Mouse (Mus musculus): ENCODE data around the gene Rpn2. TPM values are rescaled to one million over a fixed set of nuclear protein-coding genes. Genes with fewer than 3 reads are reported as not detected.
A peak's percentile ranks its signal among the peaks of the same experiment; 100 is the strongest.

Rpn2 gene
- 143 and 152 TPM in 2 replicates for polyA plus RNA-seq (2012; rRNA removed)

DNA sequence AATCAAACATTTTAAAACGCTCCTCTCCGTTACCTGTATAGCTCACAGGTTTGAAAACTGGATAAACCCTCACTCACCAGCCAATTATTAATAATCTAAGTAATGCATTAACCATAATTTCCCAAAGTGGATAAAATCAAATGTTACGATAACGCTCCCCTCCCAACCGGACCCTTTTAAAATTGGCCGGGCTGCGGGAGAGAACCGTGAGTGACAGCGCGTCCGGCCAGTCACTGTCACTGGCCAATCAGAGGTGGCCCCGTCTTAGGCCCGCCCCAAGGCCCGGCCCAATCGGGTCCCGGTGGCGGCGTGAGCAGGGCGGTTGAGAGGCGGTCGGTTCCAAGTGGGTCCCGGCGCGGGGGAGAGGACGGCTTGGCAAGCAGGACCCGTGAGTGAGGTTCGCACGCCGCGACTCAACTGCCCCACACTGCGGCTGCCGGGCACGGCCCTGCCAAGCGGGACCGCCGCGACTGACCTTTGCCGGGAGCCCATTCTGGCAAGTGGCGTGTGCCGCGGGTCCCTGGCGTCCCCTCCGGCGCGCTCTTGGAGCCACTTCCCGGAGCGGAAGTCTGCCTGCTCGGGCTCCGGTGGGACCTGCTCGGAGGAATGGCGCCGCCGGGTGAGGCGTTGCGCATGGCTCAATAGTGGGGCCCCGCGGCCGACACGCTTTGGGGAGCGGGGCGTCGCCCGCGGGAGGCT is at the start of gene Rpn2:
Gene Rpn2, plus strand, starts transcription at position 301 of the 699 bp plus-strand sequence.
- H3K4me3 ChIP-seq (replicated peaks; ENCODE audit: insufficient read depth, low read depth, low read length): peak within 1 kb of the TSS; percentile 53
- peak within 1 kb of the TSS; percentile 72 for H3K27ac ChIP-seq (ENCODE audit: insufficient read depth, low read length)
- TF ChIP-seq CTCF (IDR thresholded peaks at IDR 0.05; ENCODE audit: borderline replicate concordance, insufficient read depth, low read depth, low read length) (no peak), POLR2A (IDR thresholded peaks at IDR 0.05; ENCODE audit: borderline replicate concordance, insufficient read depth, low read length) (peak; percentile 50; the same call in 1 of the 2 replicates)
- no peaks in the 10 kb centered on the region; the same call in none of the 2 replicates for H3K4me1 ChIP-seq (ENCODE audit: control insufficient read depth, insufficient read depth, low read length)
- under 1% methylated on average over 63 of the region's 64 CpGs for WGBS
- no peaks in the 10 kb centered on the region for H3K27me3 ChIP-seq (ENCODE audit: control insufficient read depth, insufficient read depth, low read length)
- DNase-seq: peak; percentile 98

DNA sequence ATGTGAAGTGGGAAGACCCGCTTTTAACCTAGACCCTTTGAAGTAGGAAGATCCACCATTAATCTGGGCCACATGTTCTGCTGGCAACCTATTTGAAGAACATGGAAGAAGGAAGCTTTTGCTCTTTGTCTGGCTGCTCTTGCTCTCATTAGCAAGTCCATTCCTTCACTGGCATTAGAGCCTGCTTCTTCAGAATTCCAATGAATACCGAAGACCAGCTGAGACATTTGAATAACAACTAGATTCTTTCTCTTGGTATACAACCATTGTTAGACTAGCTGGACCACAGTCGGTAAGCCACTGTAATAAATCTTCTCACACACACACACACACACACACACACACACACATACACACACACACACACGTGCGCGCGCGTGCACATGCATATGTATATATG is 42.9 kb upstream of the Rpn2 start:
- no peak for DNase-seq
- H3K4me1 ChIP-seq (ENCODE audit: control insufficient read depth, insufficient read depth, low read length): no peaks in the 10 kb centered on the region
- no peak overlapping the region for H3K27ac ChIP-seq (ENCODE audit: insufficient read depth, low read length)
- no peak for TF ChIP-seq CTCF (IDR thresholded peaks at IDR 0.05; ENCODE audit: borderline replicate concordance, insufficient read depth, low read depth, low read length)
- TF ChIP-seq POLR2A (IDR thresholded peaks at IDR 0.05; ENCODE audit: borderline replicate concordance, insufficient read depth, low read length): no peak
- 84% methylated on average over 8 of the region's 8 CpGs for WGBS
- no peaks in the 10 kb centered on the region for H3K27me3 ChIP-seq (ENCODE audit: control insufficient read depth, insufficient read depth, low read length)
- H3K4me3 ChIP-seq (replicated peaks; ENCODE audit: insufficient read depth, low read depth, low read length): no peak overlapping the region

DNA sequence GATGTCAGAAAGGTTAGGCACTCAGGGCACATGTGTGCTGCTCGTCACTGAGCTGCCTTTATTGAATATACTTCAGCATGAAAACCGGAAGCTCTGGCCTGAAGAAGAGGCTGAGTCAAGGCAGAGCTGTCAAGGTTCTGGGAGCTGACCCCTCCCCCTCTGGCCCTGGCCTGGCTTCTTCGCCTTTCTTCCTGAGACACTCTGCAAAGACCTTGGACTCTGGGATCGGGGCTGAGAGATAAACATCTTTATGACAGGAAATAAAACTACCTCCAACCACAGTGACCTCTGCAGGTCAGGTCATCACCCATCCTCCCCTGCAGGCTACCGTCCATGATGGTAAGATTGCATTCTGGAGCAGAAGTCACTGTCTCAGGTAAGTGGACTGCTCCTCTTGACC is 33.8 kb upstream of the Rpn2 start:
- Histone ChIP-seq H3K4me3 (replicated peaks; ENCODE audit: insufficient read depth, low read depth, low read length) (no peak overlapping the region), H3K4me1 (ENCODE audit: control insufficient read depth, insufficient read depth, low read length) (no peaks in the 10 kb centered on the region), H3K27me3 (ENCODE audit: control insufficient read depth, insufficient read depth, low read length) (no peaks in the 10 kb centered on the region), H3K27ac (ENCODE audit: insufficient read depth, low read length) (no peak overlapping the region)
- 58% methylated on average over 5 of the region's 5 CpGs for WGBS
- no peak for TF ChIP-seq CTCF (IDR thresholded peaks at IDR 0.05; ENCODE audit: borderline replicate concordance, insufficient read depth, low read depth, low read length)
- no peak for TF ChIP-seq POLR2A (IDR thresholded peaks at IDR 0.05; ENCODE audit: borderline replicate concordance, insufficient read depth, low read length)
- no peak for DNase-seq

DNA sequence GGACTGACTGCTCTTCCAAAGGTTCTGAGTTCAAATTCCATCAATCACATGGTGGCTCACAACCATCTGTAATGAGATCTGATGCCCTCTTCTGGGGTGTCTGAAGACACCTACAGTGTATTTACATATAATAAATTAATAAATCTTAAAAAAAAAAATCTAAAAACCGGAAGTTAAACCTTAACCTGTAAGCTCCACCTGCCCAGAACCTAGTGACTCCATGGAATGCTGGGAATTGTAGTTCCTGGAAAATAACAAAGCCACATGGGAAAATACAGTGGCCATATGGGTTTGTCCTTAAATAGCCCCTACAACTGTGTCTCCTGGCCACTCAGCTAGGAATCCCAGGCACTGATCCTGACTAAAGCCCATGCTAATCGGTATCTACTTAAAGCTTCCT is 33.2 kb upstream of the Rpn2 start:
- TF ChIP-seq CTCF (IDR thresholded peaks at IDR 0.05; ENCODE audit: borderline replicate concordance, insufficient read depth, low read depth, low read length): no peak
- no peak for TF ChIP-seq POLR2A (IDR thresholded peaks at IDR 0.05; ENCODE audit: borderline replicate concordance, insufficient read depth, low read length)
- Histone ChIP-seq H3K27ac (ENCODE audit: insufficient read depth, low read length) (no peak overlapping the region), H3K4me1 (ENCODE audit: control insufficient read depth, insufficient read depth, low read length) (no peaks in the 10 kb centered on the region), H3K4me3 (replicated peaks; ENCODE audit: insufficient read depth, low read depth, low read length) (no peak overlapping the region), H3K27me3 (ENCODE audit: control insufficient read depth, insufficient read depth, low read length) (no peaks in the 10 kb centered on the region)
- 59% methylated on average over 2 of the region's 2 CpGs for WGBS
- DNase-seq: no peak

DNA sequence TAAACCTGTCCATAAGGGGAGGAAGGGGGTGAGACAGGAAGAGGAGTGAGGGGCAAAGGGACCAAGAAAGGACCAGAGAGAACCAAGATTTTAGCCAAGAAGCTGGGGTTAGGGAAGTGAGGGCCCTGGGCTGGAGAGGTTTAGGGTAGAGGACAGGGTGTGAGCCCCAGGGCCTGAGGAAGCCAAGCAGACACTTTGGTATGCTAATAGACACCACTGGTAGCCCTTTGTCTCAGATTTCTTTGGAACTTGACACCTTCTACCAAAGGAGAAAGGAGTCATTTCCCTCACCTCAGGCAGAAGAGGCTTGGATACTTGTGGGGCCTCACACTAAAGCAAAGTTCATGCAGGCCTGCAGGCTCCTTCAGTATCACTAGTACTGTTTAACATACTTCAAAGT is 30.7 kb upstream of the Rpn2 start:
- TF ChIP-seq CTCF (IDR thresholded peaks at IDR 0.05; ENCODE audit: borderline replicate concordance, insufficient read depth, low read depth, low read length): no peak
- no peak for TF ChIP-seq POLR2A (IDR thresholded peaks at IDR 0.05; ENCODE audit: borderline replicate concordance, insufficient read depth, low read length)
- Histone ChIP-seq H3K27me3 (ENCODE audit: control insufficient read depth, insufficient read depth, low read length) (no peaks in the 10 kb centered on the region), H3K4me1 (ENCODE audit: control insufficient read depth, insufficient read depth, low read length) (no peaks in the 10 kb centered on the region), H3K4me3 (replicated peaks; ENCODE audit: insufficient read depth, low read depth, low read length) (no peak overlapping the region), H3K27ac (ENCODE audit: insufficient read depth, low read length) (no peak overlapping the region)
- no peak for DNase-seq

DNA sequence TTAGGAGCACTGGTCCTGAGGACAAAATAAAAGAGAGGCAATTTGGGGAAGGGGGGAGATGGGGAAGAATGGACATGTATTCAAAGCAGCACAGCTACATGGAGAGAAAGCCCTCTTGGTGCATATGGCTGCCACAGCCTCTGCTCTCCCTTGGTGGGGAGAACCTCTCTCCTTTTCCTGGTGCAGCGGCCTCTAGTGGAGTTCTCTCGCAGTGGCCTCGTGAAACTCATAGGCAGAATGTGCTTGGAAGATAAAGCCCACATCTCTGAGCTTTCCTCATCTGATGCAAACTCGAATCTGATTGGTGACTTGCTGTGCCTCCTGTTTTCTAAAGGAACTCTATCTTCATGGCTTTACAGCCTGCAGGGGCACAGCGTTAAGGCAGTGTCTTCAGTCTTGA is 19.1 kb upstream of the Rpn2 start:
- WGBS: 6% methylated on average over 5 of the region's 5 CpGs
- TF ChIP-seq POLR2A (IDR thresholded peaks at IDR 0.05; ENCODE audit: borderline replicate concordance, insufficient read depth, low read length): no peak
- TF ChIP-seq CTCF (IDR thresholded peaks at IDR 0.05; ENCODE audit: borderline replicate concordance, insufficient read depth, low read depth, low read length): peak; percentile 62
- Histone ChIP-seq H3K27me3 (ENCODE audit: control insufficient read depth, insufficient read depth, low read length) (no peaks in the 10 kb centered on the region; the same call in 1 of the 2 replicates), H3K27ac (ENCODE audit: insufficient read depth, low read length) (no peak overlapping the region), H3K4me3 (replicated peaks; ENCODE audit: insufficient read depth, low read depth, low read length) (no peak overlapping the region), H3K4me1 (ENCODE audit: control insufficient read depth, insufficient read depth, low read length) (no peaks in the 10 kb centered on the region)
- DNase-seq: peak; percentile 23 to 45

DNA sequence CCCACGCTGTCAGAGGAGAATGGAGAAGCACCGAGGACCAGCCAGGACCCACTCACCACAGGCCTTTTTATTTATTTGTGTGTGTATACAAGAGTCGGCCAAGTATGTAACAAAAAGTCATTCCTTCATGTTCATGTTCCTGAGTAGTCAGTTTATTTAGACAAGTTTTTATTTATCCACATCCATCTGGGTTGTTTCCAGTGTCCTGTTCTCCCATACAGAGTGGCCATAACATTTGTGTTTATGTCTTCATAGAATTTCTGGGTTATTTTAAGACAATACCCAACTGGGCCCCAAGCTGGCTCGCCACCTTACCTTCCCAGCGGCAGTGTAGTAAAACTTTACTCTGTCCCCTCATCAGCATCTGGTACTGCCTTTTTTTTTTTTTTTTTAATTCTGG is 16.9 kb upstream of the Rpn2 start:
- TF ChIP-seq POLR2A (IDR thresholded peaks at IDR 0.05; ENCODE audit: borderline replicate concordance, insufficient read depth, low read length) (no peak), CTCF (IDR thresholded peaks at IDR 0.05; ENCODE audit: borderline replicate concordance, insufficient read depth, low read depth, low read length) (no peak)
- no peaks in the 10 kb centered on the region for H3K4me1 ChIP-seq (ENCODE audit: control insufficient read depth, insufficient read depth, low read length)
- H3K27ac ChIP-seq (ENCODE audit: insufficient read depth, low read length): no peak overlapping the region
- no peak for DNase-seq
- H3K4me3 ChIP-seq (replicated peaks; ENCODE audit: insufficient read depth, low read depth, low read length): no peak overlapping the region
- H3K27me3 ChIP-seq (ENCODE audit: control insufficient read depth, insufficient read depth, low read length): no peaks in the 10 kb centered on the region
- 90% methylated on average over 5 of the region's 5 CpGs for WGBS

DNA sequence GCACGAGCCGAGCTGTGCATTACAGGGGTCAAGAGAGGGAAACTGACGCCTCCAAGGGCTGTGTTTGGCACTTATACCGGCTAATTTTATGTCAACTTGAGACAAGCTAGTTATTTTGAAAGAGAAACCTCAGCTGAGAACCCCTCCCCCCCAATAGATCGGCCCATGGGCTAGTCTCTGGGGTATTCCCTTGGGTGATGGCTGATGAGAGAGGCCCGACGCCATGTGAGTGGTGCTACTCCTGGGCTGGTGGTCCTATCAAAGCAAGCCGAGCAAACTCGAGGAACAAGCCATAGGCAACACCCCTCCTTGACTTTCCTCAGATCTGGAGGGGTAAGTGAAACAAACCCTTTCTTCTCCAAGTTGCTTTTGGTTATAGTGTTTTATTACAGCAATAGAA is 16.3 kb upstream of the Rpn2 start:
- DNase-seq: no peak
- TF ChIP-seq CTCF (IDR thresholded peaks at IDR 0.05; ENCODE audit: borderline replicate concordance, insufficient read depth, low read depth, low read length): no peak
- no peak for TF ChIP-seq POLR2A (IDR thresholded peaks at IDR 0.05; ENCODE audit: borderline replicate concordance, insufficient read depth, low read length)
- Histone ChIP-seq H3K27me3 (ENCODE audit: control insufficient read depth, insufficient read depth, low read length) (no peaks in the 10 kb centered on the region), H3K27ac (ENCODE audit: insufficient read depth, low read length) (no peak overlapping the region), H3K4me1 (ENCODE audit: control insufficient read depth, insufficient read depth, low read length) (no peaks in the 10 kb centered on the region), H3K4me3 (replicated peaks; ENCODE audit: insufficient read depth, low read depth, low read length) (no peak overlapping the region)
- 60% methylated on average over 9 of the region's 9 CpGs for WGBS
